Mouse (Mus musculus) cerebellum, postnatal 36 days (tissue): ENCODE results near the gene Trim75.
"Not testable (repeated sequence)": the region's sequence is repeated elsewhere in the genome, so short reads cannot be mapped to it uniquely, and the experiment has no call there.

Experiments
- DNase-seq, 2 experiments: peaks; one replicate each; pipeline ENCODE4 v3.0.0; 2021 to 2022; ENCODE audit warnings: mixed read lengths in 2 of 2

The Trim75 gene

DNA sequence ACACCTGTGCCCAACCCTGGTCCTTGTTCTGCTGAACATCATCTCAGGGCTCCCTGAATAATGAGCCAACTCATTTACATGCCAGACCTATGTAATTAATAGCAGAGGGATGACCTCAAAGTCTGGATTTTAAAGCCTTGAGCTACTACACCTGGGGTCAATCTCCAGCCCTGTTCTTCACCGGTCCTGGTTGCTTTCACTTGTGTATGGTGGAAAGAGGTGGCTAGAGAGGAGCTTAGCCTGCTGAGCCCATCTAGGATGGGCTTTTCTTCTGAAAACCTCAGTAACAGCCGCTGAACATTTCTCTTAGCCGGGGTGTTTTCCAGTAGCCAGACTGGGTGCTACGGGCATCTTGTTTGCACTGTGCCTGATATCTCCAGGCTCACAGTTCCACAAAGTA is at the start of gene Trim75:
TSS of gene Trim75 (minus strand) at position 101 of the 400 bp plus-strand sequence.
- no peak for DNase-seq

DNA sequence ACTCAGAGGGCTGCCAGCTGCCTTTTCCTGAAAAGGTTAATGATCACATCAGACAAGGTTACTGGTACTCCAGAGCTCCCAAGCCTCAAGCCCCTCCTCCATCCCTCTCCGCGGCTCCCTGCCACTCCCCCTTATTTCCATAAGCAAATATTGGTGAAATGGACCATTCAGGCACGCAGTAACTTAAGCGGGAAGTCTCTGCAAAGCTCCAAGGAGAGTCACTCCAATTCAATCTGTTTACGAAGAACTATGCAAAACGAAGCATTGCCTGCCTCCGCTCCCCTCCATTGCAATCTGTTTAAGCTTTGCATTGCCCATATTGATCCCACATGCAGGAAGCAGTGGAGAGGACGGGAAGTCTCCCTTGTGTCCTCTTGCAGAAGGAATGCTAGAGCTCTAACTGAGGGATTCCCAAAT is 49.5 kb upstream of the Trim75 start, which contains the start of gene Apela:
TSS of gene Apela (minus strand) at position 220 of the 417 bp plus-strand sequence.
- DNase-seq = no peak

DNA sequence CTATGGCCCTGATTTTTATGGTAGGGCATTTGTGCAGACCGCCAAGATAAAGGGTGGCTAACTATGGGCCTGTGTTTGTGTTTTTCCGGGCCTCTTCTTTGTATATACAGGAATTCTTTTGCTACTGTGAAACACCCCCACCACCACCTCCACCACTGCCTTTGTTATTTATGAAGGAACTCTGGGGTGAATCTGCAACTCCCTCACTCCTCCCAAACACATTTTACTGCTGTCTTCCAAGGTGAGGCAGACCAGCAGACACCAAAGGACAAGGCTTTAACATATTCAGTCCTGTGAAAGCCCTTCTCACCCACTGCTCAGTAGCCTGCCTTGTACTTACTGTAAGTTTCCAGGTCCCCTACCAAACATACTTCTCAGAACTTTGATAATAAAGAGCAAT is 46.5 kb upstream of the Trim75 start:
- no peak for DNase-seq

DNA sequence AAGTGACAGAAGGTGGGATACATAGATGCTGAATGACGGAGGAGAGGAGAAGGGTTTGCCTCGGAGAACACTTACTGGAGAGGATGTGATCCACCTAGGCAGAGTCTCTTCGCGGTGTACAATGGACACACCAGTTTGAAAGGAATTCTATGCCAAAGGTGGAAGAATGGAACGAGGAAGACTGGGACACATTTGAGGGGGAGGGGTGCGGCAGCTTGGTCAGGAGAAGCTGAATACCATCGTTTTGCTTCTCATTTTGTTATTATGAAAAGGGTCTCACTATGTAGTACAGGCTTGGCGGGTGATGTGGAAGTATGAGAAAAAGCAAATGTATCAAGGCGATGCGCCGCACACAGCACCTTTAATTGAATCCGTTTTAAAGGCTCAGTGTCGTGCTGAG is 45.4 kb upstream of the Trim75 start:
- no peak for DNase-seq

DNA sequence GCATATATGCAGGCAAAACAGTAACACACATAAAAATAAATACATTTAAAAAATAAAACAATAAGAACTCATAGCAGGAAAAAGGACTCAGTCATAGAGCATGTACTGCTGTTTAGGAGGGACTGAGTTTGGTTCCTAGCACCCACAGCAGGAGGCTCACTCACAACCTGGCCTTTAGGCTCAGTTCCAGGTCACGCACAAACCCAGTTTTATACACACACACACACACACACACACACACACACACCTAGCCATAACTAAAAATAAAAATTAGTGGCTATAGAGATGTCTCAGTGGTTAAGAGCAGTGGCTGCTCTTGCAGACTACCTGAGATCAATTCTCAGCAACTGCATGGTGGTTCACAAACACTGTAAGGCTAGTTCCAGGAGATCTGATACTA is 44.5 kb upstream of the Trim75 start:
- no peak for DNase-seq

DNA sequence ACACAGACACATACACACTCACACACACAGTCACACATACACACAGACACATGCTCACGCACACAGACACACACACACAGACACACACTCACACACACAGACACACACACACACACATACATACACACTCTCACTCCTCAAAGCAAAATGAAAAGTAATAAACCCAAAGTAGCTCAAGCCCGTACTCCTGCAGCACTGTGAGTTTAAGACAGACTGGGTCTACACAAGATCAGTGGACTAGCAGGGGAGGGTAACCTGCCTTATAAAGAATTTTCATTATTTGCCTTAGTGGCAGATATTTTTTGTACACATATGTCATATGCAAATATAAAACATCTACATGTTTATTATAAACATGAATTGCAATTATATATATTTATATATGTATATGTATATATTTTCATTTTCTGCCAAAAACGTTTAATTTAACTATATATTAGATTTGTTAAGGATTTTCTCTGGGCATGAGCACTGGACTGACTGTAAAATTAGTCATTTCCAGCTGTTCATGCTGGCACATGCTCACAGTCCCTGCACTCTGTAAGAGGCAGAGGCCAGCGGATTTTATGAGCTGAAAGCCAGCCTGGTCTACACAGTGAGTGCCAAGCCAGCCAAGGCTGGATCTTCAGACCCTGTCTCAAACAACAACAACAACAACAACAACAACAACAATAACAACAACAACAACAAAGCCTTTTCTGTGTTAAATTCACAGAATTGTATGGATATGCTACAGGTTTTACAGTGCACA is 43.3 kb upstream of the Trim75 start:
- DNase-seq = no peak

DNA sequence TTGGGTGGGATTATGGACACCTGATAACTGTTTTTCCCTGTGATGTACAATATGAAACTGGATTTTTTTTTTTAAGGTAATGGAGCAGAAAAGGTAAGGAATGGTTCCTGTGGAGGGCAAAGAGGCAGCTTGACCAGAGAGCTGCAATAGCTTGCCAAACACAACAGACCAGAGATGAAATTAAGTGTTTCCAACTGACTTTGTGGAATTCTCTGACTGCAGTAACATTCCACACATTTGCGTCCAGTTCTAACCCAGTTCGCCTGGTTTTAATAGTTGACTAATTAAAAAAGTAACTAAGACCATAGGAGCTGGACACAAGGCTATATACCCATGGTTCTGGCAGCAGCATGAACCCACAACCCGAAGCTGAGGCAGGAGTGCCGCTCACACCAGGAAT is 42.1 kb upstream of the Trim75 start:
- DNase-seq = no peak

DNA sequence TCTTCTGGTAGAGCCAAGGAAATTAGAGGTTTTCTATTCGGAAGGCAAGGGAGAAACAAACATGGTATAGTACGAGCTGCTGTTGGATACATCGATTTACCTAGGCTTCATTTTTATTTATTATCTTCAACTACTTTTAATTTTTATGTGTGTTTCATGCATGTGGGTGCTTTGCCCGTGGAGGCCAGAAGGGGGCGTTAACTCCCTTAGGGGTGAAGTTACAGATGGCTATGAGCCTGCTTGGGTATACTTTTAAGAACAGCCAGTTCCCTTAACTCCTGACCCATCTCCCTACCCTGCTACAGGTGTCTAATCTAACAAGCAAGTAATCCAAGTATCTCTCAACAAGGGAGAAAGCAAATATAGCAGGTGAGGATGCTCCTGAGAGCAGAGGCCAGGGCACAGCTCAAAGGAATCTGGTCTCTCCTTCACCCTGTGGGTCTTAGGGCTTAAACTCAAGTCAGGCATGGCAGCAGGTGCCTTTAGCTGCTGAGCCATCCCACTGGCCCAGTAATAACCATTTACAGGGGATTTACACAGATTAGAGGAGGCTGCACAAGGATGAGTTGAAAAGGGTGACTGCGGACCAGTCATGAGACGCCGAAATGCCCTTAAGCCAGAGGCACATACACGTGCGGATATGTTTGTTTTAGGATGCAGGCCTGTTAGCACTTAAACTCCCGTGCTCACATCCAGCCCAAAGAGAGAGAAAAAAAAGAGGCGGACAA is 41.5 kb upstream of the Trim75 start:
- no peak for DNase-seq

DNA sequence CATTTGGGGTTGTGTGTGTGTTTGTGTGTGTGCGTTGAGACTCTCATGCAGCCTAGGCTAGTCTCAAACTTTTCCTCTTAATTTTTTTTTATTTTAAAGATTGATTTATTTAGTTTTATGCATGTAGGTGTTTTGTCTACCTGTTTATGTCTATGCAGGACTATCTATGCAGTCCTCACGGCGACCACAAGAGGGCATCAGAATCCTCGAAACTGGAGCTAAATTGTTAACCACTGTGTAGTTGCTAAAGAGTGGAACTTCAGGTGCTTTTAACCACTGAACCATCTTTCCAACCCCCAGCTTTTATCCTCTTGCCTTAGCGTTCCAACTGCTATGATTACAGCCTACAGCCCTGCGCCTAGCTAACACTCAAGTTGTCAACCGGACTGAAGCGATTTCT is 34.9 kb upstream of the Trim75 start:
- peak; percentile 51 to 63 for DNase-seq

DNA sequence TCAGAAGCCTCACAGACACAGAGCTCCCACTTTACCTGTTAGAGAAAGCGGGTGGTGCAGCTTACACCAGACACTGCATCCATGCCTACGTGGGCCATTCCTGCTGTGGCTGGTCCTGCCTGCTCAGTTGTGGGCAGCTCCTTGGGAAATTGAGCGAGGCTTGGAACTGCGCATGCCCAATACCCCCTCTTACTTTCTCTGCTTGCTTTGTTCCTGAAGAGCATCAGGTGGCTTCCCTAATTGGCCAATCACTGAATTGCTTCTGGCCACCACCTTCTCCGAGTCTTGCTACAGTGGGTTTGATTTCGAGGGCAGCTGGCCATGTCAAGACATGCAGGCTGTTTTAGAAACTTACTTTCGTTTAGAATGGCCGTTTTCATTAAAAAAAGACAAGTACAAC is 30.8 kb upstream of the Trim75 start, which contains the start of the genes Trim61 and Trim60:
TSS of gene Trim61 (minus strand) at position 101 of the 400 bp plus-strand sequence.
TSS of gene Trim60 (minus strand) at position 162 of the 400 bp plus-strand sequence.
- DNase-seq = no peak

DNA sequence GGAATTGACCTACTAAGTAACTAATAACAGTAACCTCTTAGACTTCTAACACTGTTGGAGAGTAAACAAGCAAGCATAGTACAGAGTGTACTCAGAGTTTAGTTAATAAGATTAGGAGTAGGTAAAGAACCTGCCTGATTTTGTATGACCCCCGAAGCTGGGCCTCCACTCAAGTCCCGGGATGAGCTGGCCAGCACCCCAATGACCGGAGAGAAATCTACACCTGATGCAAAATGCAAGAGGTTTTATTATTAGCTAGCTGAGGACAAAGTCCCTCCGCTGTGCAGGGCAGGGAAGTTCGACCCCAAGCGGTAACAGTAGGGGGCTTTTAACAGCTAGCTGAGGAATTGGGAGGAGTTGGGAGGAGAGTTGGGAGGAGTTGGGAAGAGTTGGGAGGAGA is 20.0 kb upstream of the Trim75 start:
- DNase-seq = not testable (repeated sequence)

DNA sequence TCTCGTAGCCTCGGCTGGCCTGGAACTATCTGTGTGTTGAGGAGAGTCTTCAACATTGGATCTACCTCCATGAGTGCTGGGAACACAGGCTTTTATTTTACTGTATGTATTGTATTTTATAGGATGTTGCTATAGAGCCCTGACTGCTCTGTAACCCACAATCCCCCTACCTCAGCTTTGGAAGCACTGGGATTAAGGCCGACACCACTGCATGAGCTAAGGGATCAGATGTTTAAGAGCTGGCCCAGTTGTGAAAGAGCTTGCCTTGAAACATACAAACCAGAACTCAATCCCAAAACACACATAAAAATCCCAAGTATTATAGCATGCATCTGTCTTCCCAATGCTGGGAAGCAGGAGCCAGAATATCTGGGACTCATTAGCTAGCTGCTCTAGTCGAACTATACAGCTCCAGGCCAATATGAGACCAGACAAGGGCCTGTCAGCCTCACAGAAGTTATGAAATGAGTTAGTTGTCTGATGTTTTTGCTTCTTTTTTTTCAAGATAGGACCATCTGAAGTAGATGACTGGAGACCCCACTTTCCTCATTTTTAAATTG is 11.3 kb upstream of the Trim75 start:
- no peak for DNase-seq

DNA sequence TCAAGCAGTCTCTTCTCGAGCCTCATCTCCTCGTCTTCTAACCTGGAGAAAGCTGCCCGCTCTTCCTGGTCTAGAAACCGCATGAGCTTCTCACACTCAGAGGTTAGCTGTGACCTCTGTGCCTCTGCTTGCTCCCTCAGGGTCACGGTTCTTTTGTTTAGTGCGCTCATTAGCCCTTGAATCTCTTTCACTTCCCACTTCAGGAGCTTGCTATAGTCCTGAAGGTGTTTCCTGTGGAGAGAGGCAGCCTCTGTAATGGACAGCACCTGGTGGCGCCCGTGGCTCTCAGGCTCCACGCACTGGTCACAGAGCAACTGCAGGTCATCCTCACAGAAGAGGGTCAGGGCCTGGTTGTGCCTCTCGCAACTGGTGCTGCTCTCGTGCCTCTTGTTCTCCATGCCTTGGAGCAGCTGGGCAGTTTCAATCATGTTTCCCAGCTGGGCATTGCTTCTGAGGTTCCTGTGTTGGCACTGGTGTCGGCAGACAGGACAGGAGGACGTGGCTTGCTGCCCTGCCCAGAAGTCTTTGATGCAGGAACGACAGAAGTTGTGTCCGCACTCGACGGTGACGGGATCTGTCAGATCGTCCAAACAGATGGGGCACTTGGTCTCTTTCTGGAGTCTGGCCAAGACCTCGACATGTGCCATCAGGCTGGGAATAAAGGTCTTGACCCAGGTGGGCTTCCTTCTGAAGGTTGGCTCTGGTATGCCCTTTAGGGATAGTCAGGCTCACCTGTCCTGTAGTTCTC is 4.3 kb downstream of the Trim75 start:
- peak in 1 of 2 experiments; percentile 3 for DNase-seq

DNA sequence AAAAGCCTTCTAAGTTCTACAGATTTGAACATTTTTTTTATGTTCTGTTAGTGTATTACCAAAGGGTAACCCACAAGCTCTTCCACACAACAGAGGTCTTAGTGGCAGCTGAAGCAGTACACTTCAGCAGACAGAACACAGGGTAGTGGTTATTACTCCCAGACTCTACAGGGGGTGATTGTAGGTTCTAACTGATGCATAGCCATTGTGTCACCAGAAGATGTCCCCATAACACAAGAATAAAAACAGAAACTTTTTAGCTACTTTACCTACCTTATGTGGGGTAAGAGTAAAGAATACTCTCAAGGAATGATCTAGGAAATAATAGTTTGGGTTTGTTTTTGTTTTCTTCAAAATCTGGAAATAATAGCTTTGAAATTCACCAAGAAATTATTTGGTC is 24.8 kb downstream of the Trim75 start:
- no peak for DNase-seq

DNA sequence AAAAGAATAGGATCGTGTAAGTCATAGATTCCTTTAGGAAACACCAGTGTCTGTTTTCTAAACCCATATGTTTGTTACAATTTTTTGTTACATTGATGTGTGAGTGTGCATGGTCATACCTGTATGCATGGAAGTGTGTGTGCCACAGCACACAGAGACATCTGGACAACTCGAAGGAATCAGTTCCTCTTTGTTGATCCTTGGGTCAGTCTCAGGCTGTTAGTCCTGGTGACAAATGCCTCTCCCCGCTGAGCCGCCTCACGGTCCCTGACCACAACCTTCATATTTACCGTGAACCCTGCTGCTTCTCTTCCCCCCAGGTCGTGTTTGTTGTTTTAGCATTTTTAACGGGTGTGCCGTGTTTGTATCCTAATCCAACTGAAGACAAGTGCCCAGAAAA is 28.6 kb downstream of the Trim75 start:
- no peak for DNase-seq

DNA sequence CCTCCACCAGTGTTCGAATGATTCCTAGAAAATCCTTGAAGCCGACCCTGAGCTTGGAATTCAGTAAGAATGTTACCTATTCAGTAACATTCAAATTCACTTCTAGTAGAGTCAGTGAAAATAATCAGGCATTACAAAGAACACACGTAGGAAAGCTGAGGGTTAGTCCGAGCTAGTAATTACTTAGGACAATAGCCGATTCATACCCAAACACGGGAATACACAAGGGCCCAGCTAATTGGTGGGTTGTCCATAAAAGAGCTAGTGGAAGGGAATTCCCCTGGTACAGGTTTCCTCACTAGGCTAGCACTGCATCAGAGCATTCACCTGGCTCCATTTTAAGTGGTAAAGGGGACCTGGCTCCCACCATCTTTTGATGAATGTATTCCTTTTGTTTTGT is 35.5 kb downstream of the Trim75 start:
- no peak for DNase-seq

DNA sequence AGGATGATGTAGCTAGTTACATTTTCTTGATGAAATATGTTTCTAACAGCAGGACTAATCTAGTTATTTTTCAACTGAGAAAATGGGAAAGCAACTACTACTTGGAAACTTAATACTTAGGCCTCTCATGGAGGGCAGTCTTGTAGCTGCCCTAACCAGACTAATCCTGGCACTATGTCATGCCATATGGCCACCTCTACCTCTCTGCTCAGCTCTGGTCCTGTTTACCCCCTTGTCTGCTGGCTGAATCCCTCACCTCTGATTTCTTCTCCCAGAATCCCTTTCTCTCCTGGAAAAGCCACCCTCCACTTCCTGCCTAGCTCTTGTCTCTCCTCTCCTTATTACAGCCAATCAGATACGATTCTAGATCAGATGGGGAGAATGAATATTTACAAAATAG is 39.3 kb downstream of the Trim75 start:
- DNase-seq = peak; percentile 36 to 38

DNA sequence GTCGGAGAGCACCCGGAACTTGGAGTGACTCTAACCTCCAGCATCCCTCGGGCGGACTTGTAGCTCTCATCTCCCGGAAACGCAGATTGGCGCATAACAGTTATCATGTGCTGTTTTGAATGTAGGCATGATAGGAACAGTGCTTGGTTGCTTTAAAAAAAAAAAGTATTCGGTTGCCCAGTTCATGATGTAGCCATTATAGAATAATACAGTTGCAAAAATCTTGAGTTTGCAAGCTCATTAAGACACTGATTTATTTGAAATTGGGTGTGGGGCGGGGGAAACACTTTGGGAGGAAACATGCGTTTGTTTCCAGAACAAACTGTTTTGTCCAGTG is 40.0 kb downstream of the Trim75 start:
- no peak for DNase-seq

DNA sequence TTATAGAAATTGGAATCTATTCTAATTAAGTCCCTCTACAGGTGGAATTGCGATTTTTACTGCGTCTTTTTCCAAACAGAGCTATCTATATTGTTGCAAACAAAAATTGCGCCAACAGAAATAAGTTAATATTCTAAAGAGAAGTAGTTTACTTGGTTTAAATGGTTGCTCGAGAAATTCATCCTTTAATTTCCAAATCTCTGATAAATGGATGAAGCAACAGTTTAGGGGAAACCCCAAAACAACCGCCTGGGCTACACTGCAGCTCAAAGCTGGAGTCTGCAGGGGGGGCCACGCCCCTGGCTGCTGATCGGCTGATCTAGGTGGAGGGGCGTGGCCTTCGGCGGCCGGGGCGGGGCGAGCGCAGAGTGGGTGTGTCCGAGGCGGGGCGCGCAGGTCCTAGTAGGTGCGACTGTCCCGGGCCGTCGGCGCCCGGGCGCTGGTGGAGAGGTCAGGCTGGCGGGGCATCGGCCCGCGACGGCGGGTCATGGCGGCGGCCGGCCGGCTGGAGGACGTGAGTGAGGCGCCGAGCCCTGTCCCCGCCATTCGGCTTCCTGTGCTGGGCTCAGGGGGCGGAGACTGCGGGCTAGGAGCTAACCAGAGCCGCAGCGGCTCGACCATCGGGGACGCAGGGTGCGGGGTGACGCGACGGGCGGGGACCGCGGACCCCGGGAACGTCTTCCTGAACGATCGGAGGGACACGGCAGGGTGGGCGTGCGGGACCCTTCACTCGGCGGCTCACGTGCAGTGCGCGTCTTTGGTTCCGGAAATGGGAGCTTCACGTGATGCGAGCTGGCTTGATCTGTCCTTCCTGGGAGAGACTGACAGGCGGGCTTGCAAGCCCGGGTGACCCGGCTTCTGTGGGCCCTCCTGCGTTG is 40.6 kb downstream of the Trim75 start, which contains the start of gene Tmem192:
TSS of gene Tmem192 (plus strand) at position 366 of the 878 bp plus-strand sequence.
- peak; percentile 97 for DNase-seq

DNA sequence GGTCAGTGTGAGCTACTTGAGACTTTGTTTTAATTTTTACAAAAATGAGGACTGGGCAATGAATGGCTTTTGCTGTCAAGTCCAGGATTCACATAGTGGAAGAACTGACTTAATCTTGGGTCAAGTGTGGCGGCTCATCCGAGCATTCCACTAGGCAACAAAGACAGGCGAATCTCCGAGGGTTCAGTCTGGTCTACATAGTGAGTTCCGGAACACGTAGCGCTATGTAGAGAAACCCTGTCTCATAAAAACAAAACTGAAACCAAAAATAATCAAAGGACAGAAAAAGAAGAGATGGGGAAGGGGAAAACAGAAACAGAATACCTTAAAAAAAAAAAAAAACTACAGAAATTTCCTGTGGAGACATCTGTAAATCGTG is 41.2 kb downstream of the Trim75 start:
- no peak for DNase-seq

DNA sequence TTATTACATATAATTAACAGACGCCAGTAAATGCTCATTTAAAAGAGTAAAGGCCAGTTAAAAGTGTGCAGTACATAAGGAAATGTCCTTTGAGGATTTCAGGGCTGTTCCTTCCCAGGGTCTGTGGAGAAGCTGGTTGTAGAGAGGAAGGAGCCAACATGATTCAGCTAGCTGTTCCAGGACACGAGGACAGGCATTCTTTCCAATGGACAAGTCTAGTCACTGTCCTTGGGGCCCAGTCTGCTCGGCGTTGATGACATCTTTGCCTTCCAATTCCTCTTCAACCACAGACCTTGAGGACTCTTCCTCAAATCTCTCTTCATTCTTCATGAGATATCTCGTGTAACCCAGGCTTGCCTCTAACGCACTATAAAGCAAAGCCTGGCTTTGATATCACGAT is 42.0 kb downstream of the Trim75 start:
- DNase-seq = no peak

DNA sequence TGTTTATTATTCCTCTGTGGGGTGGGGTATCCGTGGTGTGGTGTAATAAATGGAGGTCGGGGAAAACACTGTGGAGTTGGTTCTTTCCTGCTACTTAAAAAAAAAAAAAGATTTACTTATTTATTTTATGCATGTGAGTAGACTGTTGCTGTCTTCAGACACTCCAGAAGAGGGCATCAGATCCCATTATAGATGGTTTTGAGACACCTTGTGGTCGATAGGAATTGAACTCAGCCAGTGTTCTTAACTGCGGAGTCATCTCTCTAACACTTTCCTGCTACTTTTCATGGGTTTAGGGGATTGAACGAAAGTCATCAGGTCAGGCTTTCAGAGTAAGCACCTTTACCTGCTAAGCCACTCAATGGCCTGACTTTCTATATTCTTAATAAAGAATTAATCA is 42.8 kb downstream of the Trim75 start:
- no peak for DNase-seq
